Mouse (Mus musculus) cerebellum, adult (tissue): ENCODE results near the gene Ankrd66.

Experiments used
- ATAC-seq: cut with Nextera tagmentation; 2 replicates; pipeline ENCODE4 v1.9.2; 2017; ENCODE audit warnings: mild to moderate bottlenecking, moderate library complexity, mixed read lengths; ENCODE audit not compliant: insufficient number of reproducible peaks, low FRiP score, low TSS enrichment

Gene Ankrd66

DNA sequence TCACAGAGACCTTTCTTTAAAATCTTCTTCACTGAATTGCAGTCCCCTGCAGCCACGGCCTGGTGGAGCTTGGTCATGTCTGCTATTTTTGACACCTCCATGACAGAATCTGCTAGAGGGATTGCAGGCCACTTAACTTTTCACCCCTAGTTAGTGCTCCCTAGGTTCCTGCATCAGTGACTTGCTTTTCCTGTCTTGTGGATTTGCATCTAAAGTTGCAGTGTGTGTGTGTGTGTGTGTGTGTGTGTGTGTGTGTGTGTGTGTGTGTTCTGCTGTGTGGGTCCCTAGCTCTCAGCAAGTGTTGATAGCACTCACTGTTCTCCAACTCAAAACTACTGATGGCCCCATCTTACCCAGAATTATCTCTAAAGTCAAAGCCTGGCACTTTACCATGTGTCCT is at the start of gene Ankrd66:
Gene Ankrd66 (minus strand): TSS at position 101 of the 400 bp plus-strand sequence.
- ATAC-seq: no peak

DNA sequence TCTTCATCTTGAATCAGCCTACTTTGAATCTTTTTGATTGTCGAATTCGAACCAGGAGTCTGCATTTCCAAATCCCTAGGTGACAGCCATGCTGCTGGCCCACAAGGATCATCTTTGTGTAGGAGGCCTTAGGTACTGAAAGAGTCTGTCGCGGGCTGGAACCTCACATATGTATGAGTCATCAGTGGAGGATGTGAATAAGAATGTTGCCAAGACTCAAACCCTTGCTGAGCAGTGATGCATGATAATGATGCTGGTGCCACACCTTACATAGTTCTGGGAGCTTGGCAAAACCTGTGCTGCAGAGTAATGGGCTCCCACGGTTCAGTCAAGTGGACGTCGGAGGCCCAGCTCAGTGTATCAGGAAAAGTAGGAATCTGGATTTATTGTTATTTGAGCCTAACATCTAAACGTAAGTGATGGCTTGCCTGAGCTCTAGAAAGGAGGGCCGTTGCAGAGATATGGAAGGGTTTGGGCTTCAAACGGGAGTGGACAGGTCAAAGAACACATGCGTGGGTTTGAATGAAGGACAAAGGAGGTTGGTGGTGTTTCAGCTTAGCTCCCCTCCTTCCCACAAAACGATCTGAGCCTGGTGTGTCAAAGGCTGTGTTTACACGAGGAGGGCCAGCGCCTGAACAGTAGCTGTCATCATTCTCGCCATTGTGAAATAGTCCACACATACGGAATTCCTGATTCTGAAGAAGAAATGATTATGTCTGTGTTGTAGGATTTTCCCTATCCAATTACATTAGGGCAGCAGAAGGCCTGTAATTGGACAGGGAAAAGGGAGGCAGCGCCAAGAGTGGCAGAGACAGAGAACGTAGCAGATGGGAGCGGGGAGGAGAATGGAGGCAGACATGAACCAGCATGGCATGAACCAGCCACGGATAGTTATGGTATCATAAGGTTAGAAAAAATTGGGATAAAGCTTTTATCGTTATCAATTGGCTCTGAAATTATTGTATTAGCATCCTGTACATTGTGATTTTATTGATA is 49.2 kb upstream of the Ankrd66 start:
- ATAC-seq: no peak

- no peak for ATAC-seq
Observed at GRCm38 (mm10) chr17:43590531-43590930, 47.1 kb upstream of the Ankrd66 start.

DNA sequence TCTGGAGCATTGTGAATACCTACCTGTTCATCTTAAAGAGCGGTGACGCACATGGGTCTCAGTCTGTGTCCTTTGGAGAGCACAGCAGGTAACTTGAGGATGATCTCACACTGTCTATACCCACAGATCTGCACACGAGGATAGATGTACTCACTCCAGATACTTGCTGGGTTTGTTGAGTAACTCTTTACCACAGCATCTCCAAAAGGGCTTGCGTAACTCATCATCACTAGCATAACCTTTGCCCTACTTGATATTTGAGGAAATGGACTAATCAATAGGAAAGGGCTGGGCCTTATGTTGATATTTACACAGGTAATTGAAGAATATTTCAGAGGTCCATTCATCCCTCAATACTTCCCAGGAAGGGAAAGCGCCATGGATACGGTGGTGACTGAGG is 46.3 kb upstream of the Ankrd66 start:
- ATAC-seq: no peak

GRCm38 (mm10) chr17:43587278-43587677 is 43.8 kb upstream of the Ankrd66 start:
- ATAC-seq: no peak

DNA sequence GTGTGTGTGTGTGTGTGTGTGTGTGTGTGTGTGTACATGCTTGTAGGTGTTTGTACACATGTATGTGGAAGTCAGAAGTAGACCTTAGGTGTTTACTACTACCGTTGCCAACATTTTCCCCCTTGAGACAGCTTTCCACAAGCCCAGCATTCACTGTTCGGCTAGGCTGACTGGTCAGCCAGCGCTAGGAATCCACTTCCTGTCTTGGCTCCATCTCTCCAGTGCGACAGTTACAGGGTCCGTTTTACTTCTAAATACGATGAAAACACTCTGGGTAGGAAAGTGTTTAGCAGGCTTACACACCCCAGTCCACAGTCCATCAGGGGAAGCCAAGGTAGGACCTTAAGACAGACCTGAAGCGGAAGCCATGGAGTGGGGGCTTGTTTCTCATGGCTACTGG is 41.3 kb upstream of the Ankrd66 start:
- no peak for ATAC-seq

DNA sequence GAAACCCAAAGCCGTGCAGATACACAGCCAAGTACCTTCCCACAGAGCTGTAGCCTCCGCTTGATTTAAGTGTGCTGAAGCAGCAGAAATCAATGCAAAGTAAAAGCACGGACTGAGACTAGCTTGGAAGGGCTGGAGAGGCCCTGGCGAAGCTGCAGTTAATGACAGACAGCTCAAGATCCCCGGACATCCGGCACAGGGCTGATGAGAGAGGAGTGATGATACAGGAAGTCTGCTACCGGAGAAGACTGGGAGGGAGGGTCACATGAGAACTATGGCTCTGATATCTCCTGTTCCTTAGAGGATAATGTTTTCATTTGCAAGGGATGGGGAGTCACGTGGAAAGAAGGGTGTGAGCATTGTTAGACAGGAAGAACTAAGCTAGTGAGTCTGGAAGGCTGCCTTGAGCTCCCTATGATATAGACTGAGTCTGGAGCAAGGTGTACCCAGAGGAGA is 37.6 kb upstream of the Ankrd66 start:
- 0 out of 2 replicates have a peak, but pooled peaks have one; percentile 31 for ATAC-seq

DNA sequence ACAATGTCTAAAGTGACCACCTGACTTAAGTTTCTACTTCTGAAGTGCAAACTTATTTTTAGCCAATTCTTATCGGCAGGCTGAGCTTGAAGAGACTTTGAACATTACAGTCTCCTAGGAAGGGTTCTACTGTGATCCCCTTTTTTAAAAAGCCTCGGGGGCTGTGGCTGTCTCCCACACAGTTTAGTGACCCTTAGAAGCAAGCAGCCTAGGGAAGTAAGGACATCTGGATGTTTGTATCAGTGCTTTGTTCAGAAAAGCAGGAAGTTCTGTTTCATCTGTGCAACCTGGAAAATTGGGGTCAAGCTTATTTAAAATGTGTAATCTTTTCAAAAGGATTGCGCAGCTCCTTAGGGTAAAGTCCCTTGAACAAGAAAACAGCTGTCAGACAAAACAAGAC is 37.0 kb upstream of the Ankrd66 start:
- no peak for ATAC-seq

DNA sequence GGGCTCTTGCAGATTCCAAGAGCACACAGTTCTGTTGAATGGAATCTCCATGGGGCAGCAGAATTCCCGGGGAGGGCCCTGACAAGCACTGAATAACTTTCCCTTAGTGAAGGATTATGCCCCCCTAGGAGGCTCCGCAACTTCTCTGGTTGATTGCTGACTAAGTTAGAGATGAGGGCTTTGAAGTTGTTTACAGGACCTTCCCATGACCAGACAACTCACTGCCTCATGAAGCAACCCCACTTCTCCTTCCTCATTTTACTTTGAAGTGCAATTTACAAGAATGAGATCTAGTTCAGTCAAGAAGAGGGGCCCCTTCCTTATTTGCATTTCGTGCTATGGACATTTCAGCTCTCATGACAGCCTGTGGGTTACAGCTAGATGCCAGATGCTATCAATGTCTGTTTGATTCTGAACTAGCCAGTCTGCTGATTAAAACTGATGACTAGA is 30.2 kb upstream of the Ankrd66 start:
- no peak for ATAC-seq

GRCm38 (mm10) chr17:43569287-43569686 is 25.8 kb upstream of the Ankrd66 start:
- ATAC-seq: no peak

DNA sequence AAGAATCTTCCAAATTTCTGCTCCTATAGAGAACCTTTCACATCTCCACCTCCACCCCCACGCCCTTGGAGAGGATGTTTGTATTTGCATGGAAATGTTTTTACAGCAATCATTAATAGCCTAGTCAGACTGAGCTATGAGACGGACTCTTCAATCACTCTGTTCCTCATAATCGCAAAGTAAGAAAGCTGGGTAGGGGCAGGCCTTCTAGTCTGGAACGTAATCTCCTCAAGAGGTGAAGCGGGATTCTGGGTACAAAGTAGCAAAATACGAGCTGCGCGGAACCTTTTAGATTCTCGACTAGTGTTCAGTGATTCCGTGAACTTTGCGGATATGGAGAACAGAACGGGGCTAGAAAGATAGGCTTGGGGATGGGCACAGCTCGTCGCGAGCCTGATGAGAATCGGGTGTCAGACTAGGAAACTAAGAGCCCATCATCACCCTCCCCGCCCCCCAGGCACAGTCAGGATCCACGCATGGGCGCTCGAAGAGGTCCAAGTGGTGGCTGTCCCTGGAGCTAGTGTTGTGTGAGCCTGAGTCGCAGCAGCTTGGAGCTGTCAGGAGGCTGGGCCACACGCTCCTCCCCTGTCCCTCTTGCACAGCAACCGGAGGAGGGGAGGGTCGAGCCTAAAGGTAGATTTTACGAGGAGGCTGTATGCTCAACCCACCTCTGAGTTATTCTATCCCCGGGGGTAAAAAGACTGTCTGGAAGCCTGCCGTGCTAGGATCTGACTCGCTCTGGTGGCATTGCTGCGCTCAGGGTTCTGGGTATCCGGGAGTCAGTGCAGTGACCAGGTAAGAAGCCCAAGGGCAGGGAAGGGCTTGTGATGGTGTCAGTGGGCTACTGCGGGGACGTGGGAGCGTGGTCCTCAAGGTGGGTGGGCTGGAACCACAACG is 24.8 kb upstream of the Ankrd66 start, which contains the start of gene Pla2g7:
Gene Pla2g7 (plus strand): TSS at position 107 of the 897 bp plus-strand sequence.
- ATAC-seq: peak; percentile 63; the same call in 1 of the 2 replicates

DNA sequence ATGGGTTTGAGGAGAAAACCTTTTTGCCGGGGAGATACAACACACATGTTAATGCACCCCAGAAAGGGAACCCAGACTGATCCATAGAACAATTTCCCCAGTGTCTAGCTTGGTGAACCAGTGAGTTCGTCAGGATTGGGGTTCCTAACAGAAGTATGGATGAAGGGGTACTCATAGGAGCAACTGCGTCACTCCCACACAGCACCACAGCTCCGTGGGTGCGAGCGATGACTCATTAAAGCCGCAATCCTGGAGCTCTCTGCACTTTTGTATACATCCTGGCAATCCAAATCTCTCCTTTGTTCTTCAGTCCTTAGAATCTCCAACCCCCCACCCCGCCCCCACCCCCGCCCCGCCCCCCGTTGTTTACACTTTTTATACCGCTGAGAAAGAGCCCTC is 24.2 kb upstream of the Ankrd66 start:
- ATAC-seq: no peak

DNA sequence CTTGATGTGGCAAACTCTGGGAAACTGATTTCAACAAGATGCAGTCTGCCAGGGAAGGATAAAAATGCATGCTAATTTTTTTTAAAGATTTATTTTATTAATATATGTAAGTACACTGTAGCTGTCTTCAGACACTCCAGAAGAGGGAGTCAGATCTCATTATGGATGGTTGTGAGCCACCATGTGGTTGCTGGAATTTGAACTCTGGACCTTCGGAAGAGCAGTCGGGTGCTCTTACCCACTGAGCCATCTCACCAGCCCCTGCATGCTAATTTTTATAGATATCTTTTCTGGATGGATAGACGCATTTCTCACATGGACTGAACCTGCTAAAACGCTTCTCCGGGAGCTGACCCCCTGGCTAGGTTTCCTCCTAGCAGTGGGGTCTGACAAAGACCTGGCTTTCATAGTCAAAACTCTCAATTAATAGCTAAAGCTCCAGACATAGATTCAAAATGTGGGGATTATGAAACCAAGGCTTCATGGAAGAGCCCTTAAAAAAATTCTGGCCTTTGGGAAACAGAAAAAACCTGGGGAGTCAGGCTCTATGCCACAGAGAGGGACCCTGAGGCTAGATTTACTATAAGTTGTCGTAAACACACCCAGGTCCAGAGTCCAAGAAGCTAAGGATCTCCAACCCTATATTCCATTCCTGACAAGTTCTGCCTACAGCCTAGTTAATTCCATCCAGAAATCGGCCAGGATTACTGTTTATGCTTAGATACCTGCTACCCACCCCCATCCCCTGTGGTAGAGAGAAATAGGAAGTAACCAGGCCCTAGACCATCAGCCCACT is 20.0 kb upstream of the Ankrd66 start:
- ATAC-seq: no peak

- ATAC-seq: no peak
Observed at GRCm38 (mm10) chr17:43558678-43559077, 15.2 kb upstream of the Ankrd66 start.

DNA sequence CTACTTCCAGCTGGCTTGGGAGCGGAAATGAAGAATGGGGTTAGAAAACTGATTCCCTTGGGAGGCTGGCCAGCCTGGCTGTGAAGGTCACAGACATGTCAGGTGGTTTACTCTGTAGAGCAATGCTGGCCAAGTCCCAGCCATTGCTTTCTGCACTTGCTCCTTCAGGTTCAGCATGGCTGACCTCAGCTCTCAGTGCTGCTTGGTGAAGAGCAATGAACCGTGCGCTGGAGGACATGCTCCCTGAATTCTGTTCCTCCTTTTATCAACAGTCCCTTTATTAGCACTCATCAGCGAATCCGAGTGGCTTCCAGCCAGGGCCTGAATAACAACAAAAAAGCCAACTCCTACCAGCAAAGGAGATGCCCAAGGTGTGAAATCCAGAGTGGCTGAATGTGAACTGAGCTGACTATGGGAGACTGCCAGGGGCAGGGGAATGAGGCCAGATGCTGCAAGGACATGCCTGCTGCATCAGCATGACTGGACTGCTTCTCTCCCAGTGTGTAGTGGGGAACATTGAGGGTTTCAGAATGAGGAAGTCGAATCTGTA is 14.2 kb upstream of the Ankrd66 start:
- ATAC-seq: peak; percentile 39

DNA sequence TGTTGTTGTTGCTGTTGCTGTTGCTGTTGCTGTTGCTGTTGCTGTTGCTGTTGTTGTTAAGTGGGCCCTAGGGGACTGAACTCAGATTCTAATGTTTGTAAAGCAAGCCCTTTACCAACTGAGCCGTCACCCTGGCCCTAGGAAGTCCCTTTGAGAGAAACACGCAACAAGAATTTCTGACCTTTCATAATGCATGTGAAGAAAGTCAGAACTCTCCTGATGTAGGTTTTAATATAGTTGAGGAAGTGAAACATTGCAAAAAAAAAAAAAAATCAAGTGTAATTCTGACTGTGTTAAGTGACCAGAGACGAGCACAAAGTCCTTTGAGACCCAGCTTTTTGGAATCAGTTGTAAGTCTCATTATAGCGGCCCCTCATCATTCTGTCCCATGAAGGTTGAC is 13.7 kb upstream of the Ankrd66 start:
- no peak for ATAC-seq

GRCm38 (mm10) chr17:43554516-43555403 is 11.3 kb upstream of the Ankrd66 start:
- ATAC-seq: no peak

GRCm38 (mm10) chr17:43551122-43551630 is 7.7 kb upstream of the Ankrd66 start:
- no peak for ATAC-seq
